Mouse (Mus musculus) olfactory bulb, adult 2 months (tissue): ENCODE results near the gene Smad6.

ENCODE experiments used
- CTCF ChIP-seq: fragments of 200-500 bp; IDR thresholded peaks from 2 replicates; pipeline ENCODE4 v1.5.1; 2012; ENCODE audit warnings: low read depth, mild to moderate bottlenecking, low read length, moderate library complexity; ENCODE audit not compliant: insufficient read depth
- POLR2A ChIP-seq: fragments of 200-500 bp; IDR thresholded peaks from 2 replicates; pipeline ENCODE4 v1.6.1; 2012; ENCODE audit warnings: mild to moderate bottlenecking, low read depth, low read length, moderate library complexity; ENCODE audit not compliant: insufficient read depth

DNA sequence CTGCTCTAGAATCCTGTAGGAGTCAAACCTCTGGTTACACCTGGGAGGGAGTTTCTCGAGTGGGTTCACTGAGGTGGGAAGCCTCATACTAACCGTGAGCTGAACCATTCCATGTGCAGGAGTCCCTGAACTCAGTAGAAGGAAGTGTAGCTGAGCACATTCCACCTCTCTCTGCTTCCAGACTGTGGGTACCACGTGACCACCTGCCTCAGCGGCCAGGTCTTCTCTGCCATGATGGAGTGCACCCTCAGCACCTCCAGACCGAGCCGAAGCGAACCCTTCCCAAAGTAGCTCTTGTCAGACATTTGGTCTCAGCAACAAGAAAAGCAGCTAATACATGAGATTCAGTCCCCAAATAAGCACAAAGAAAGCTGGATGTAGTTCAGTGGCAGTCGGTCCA, 20.4 kb upstream of the Smad6 start:
- TF ChIP-seq CTCF (no peak), POLR2A (no peak)
